Mouse (Mus musculus): ENCODE measurements around the gene Syne2. TPM values are rescaled to one million over a fixed set of nuclear protein-coding genes. Genes with fewer than 3 reads are reported as not detected.

Syne2 gene
- total and polyA plus RNA-seq, 3 experiments = 21.7 to 33.6 (median 33.1) TPM

DNA sequence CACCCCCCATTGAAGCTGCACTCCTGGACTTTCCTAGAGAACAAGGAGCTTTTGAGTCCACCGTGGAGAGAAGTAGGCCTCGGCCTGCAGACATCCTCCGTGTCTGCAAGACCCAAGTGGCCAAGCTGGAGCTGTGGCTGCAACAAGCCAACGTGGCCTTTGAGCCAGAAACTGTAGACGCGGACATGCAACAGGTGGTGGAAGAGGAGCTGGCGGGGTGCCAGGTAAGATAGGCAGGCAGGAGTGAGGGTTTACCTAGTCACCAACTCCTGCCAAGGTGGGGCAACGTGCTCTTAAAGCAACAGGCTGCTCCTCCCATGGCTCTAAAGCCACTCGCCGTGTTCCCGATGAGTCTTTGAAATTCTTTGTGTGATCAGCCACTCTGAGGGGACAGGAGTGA lies 197.6 kb downstream of the Syne2 start:
- H3K79me2 ChIP-seq (replicated peaks; ENCODE audit: control insufficient read depth, insufficient read depth, low read length) = no peaks in the 10 kb centered on the region
- H3K36me3 ChIP-seq (ENCODE audit: control insufficient read depth, insufficient read depth, low read length) = no peaks in the 10 kb centered on the region
- H3K9ac ChIP-seq (ENCODE audit: low read depth, low read length) = no peak overlapping the region
- no peaks in the 10 kb centered on the region for H3K27me3 ChIP-seq (ENCODE audit: control insufficient read depth, insufficient read depth, low read length)
- H3K4me3 ChIP-seq = no peak overlapping the region
- intact Hi-C loops (cut with DNase I) = loop anchor here (10.0 kb wide), 1 partner anchor 221 kb away; no protein-coding TSS in a partner anchor
- peak in 1 of 2 experiments; percentile 28 for DNase-seq
- TF ChIP-seq EP300 (IDR thresholded peaks at IDR 0.05; ENCODE audit: insufficient read depth, low read depth, low read length) = no peak
- no peak for TF ChIP-seq CTCF (IDR thresholded peaks at IDR 0.05)
- TF ChIP-seq POLR2A (IDR thresholded peaks at IDR 0.05; ENCODE audit: insufficient read depth, low read depth, low read length) = no peak
- WGBS = 82% methylated on average over 11 of the region's 11 CpGs
- H3K4me1 ChIP-seq (ENCODE audit: control insufficient read depth, insufficient read depth, low read length) = no peaks in the 10 kb centered on the region; the same call in 1 of the 2 replicates
- H3K27ac ChIP-seq = no peak overlapping the region

DNA sequence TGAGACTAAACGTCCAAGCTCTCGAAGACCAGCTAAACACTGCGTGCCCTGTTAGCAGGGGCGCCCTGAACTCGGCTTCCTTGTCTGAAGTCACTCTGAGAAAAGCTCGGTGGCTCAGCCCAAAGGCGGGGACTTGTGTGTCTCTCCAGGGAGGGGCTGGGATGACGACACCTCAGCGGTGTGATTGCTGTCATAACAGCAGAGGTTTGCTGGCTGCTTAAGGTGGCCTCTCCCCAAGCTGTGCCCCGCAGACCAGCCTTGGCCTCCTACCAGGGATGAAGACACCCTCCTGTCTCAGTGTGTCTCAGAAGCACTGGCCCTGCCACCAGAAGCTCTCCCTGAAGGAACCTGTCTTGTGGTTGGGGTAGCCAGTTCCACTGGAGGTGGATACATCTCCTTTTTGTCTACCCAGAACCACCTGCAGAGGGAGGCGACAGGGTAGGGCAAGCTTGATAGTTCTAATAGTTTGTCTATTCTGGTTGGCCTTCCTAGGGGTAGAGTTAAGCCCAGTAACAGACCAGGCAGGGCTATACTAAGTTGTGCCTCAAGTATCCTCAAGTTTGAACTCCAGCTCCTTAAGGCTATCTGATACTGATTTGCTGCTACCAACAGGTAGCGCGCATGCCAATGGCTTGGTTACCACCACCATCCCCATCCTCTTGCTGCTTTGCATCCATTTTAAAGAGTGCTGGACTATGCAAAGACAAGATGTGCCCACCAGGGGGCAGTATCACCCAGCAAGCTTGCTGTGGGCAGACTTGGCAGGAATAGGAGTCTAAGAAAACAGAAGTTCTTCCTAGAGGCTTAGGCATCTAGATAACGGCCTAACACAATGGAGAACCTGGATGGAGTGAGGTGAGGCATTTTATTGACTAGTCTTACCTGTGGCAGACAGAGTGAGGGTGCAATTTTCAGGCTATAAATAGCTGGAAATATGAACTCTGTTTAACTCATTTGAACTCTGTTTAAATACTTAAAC lies 198.5 kb downstream of the Syne2 start:
- WGBS = 82% methylated on average over 14 of the region's 14 CpGs
- no peaks in the 10 kb centered on the region for H3K79me2 ChIP-seq (replicated peaks; ENCODE audit: control insufficient read depth, insufficient read depth, low read length)
- H3K9ac ChIP-seq (ENCODE audit: low read depth, low read length) = no peak overlapping the region
- no peak overlapping the region for H3K27ac ChIP-seq
- no peaks in the 10 kb centered on the region; the same call in 1 of the 2 replicates for H3K4me1 ChIP-seq (ENCODE audit: control insufficient read depth, insufficient read depth, low read length)
- no peaks in the 10 kb centered on the region for H3K36me3 ChIP-seq (ENCODE audit: control insufficient read depth, insufficient read depth, low read length)
- DNase-seq = peak; percentile 51 to 77
- intact Hi-C loops (cut with DNase I) = loop anchor here (1.0 to 10.0 kb wide), 2 partner anchors 162 to 222 kb away; no protein-coding TSS in a partner anchor
- H3K4me3 ChIP-seq = no peak overlapping the region
- peak; percentile 88 for TF ChIP-seq CTCF (IDR thresholded peaks at IDR 0.05)
- TF ChIP-seq POLR2A (IDR thresholded peaks at IDR 0.05; ENCODE audit: insufficient read depth, low read depth, low read length) = no peak
- TF ChIP-seq EP300 (IDR thresholded peaks at IDR 0.05; ENCODE audit: insufficient read depth, low read depth, low read length) = 0 out of 2 replicates have a peak, but pooled peaks have one; percentile 55
- no peaks in the 10 kb centered on the region for H3K27me3 ChIP-seq (ENCODE audit: control insufficient read depth, insufficient read depth, low read length)

DNA sequence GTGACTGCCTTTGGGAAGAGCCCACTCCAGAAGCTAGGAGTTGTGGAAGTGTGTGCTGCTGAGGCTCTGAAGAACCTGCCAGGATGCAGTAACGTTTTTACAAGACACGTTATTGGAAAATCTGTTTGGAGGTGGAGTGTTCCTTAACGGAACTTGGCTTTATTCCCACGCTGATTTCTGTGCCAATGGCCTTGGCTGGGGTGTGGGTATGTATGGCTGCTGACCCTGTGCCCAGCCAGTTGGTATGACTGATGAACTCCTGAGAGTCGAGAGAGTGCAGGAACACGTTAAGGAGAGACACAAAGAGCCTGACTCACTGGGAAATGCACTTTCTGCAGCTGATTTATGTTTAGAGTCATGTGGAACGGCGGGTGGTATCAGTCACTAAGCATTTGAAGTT lies 200.7 kb downstream of the Syne2 start:
- Histone ChIP-seq H3K79me2 (replicated peaks; ENCODE audit: control insufficient read depth, insufficient read depth, low read length) (no peaks in the 10 kb centered on the region), H3K27ac (no peak overlapping the region), H3K9ac (ENCODE audit: low read depth, low read length) (no peak overlapping the region), H3K4me3 (no peak overlapping the region), H3K4me1 (ENCODE audit: control insufficient read depth, insufficient read depth, low read length) (no peaks in the 10 kb centered on the region), H3K27me3 (ENCODE audit: control insufficient read depth, insufficient read depth, low read length) (no peaks in the 10 kb centered on the region), H3K36me3 (ENCODE audit: control insufficient read depth, insufficient read depth, low read length) (no peaks in the 10 kb centered on the region)
- intact Hi-C loops (cut with DNase I) = loop anchor here (10.0 kb wide), 1 partner anchor 224 kb away; no protein-coding TSS in a partner anchor
- TF ChIP-seq POLR2A (IDR thresholded peaks at IDR 0.05; ENCODE audit: insufficient read depth, low read depth, low read length) = no peak
- TF ChIP-seq EP300 (IDR thresholded peaks at IDR 0.05; ENCODE audit: insufficient read depth, low read depth, low read length) = no peak
- no peak for TF ChIP-seq CTCF (IDR thresholded peaks at IDR 0.05)
- no peak for DNase-seq
- WGBS = 48% methylated on average over 8 of the region's 8 CpGs

DNA sequence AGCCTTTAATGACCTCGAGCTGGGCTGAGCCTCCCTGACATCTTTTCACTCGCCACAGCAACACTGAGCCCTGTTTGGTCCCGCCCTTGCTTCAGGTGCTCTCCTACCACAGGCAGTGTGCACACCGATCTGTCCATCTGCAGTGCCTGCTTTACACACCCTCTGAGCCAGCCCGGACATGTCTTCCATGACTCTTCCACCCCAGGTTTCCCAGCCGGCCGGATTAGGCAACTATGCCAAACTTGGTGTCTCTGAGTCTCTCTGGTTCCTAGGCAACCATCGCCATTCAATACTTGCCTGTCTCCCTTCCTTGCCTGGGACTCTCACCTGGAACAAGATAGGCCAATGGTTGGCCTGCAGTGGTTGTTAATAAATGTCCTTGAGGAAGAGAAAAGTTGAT lies 224.4 kb downstream of the Syne2 start:
- no peaks in the 10 kb centered on the region for H3K27me3 ChIP-seq (ENCODE audit: control insufficient read depth, insufficient read depth, low read length)
- DNase-seq = no peak
- WGBS = 88% methylated on average over 8 of the region's 8 CpGs
- intact Hi-C loops (cut with DNase I) = no loop called here
- H3K4me3 ChIP-seq = no peak overlapping the region
- no peak for TF ChIP-seq EP300 (IDR thresholded peaks at IDR 0.05; ENCODE audit: insufficient read depth, low read depth, low read length)
- no peak for TF ChIP-seq POLR2A (IDR thresholded peaks at IDR 0.05; ENCODE audit: insufficient read depth, low read depth, low read length)
- no peak for TF ChIP-seq CTCF (IDR thresholded peaks at IDR 0.05)
- peaks cover 3% of the 10 kb centered on the region for H3K36me3 ChIP-seq (ENCODE audit: control insufficient read depth, insufficient read depth, low read length)
- no peak overlapping the region for H3K9ac ChIP-seq (ENCODE audit: low read depth, low read length)
- H3K79me2 ChIP-seq (replicated peaks; ENCODE audit: control insufficient read depth, insufficient read depth, low read length) = no peaks in the 10 kb centered on the region
- H3K27ac ChIP-seq = no peak overlapping the region
- no peaks in the 10 kb centered on the region for H3K4me1 ChIP-seq (ENCODE audit: control insufficient read depth, insufficient read depth, low read length)

DNA sequence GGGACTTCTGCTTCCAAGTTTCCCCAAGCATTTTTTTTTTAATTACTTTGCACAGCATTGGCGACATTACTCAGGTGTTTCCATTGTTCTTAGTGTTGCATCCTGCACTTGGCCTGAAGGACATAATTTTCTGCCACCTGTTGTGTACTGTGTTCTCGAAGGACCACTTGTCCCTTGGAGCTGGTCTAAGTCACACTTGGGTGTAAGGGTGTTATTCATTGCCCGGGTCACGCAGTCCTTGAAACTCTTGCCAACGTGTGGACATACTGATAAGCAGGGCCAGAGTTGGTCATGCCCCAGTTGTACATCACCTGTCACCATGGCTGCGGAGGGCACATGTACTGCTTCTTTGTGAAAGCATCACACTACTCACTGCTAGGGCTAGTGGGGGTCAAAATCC lies 228.6 kb downstream of the Syne2 start:
- intact Hi-C loops (cut with DNase I) = no loop called here
- H3K36me3 ChIP-seq (ENCODE audit: control insufficient read depth, insufficient read depth, low read length) = peaks cover 3% of the 10 kb centered on the region
- no peaks in the 10 kb centered on the region for H3K4me1 ChIP-seq (ENCODE audit: control insufficient read depth, insufficient read depth, low read length)
- peak in 1 of 2 experiments; percentile 8 for DNase-seq
- WGBS = 67% methylated on average over 6 of the region's 6 CpGs
- no peaks in the 10 kb centered on the region for H3K79me2 ChIP-seq (replicated peaks; ENCODE audit: control insufficient read depth, insufficient read depth, low read length)
- no peak overlapping the region for H3K9ac ChIP-seq (ENCODE audit: low read depth, low read length)
- no peaks in the 10 kb centered on the region for H3K27me3 ChIP-seq (ENCODE audit: control insufficient read depth, insufficient read depth, low read length)
- H3K4me3 ChIP-seq = no peak overlapping the region
- no peak overlapping the region for H3K27ac ChIP-seq
- no peak for TF ChIP-seq CTCF (IDR thresholded peaks at IDR 0.05)
- no peak for TF ChIP-seq EP300 (IDR thresholded peaks at IDR 0.05; ENCODE audit: insufficient read depth, low read depth, low read length)
- no peak for TF ChIP-seq POLR2A (IDR thresholded peaks at IDR 0.05; ENCODE audit: insufficient read depth, low read depth, low read length)

DNA sequence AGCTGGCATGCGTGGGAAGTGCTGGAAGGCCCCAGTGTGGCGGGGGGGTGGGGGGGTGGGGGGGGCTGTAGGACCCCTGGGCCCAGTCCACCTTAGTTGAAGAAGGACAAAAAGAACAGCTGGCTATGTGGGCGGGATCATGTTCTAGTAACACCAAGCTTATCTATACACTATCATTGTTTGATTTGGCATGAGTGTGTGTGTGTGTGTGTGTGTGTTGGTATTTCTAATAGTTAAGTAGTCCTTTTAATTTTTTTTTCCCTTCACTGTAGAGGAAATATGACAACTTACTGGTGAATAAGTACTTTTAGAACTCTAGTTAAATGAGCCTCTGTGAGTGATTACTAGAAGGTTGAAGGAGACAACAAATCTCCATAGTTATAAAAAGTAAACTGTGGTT lies 230.0 kb downstream of the Syne2 start:
- H3K27ac ChIP-seq = no peak overlapping the region
- no peaks in the 10 kb centered on the region for H3K27me3 ChIP-seq (ENCODE audit: control insufficient read depth, insufficient read depth, low read length)
- no peak overlapping the region for H3K4me3 ChIP-seq
- intact Hi-C loops (cut with DNase I) = no loop called here
- DNase-seq = no peak
- no peak for TF ChIP-seq EP300 (IDR thresholded peaks at IDR 0.05; ENCODE audit: insufficient read depth, low read depth, low read length)
- WGBS = 70% methylated on average over 3 of the region's 3 CpGs
- H3K79me2 ChIP-seq (replicated peaks; ENCODE audit: control insufficient read depth, insufficient read depth, low read length) = no peaks in the 10 kb centered on the region
- peaks cover 3% of the 10 kb centered on the region for H3K36me3 ChIP-seq (ENCODE audit: control insufficient read depth, insufficient read depth, low read length)
- H3K4me1 ChIP-seq (ENCODE audit: control insufficient read depth, insufficient read depth, low read length) = no peaks in the 10 kb centered on the region
- no peak overlapping the region for H3K9ac ChIP-seq (ENCODE audit: low read depth, low read length)

Measured in heart, adult 2 months (tissue).